Mouse (Mus musculus) adrenal gland, adult (tissue): ENCODE measurements around the gene Gfra4.
A peak's percentile ranks its signal among the peaks of the same experiment; 100 is the strongest.
"Not testable (repeated sequence)": the region's sequence is repeated elsewhere in the genome, so short reads cannot be mapped to it uniquely, and the experiment has no call there.

Experiments
- DNase-seq, 2 experiments: peaks; one replicate each; pipeline ENCODE4 v3.0.0; 2022 to 2023; ENCODE audit warnings: low spot score in 1 of 2; ENCODE audit not compliant: inconsistent age in 2 of 2

The Gfra4 gene

GRCm38 (mm10) chr2:131052862-131053418 lies 10.1 kb upstream of the Gfra4 start:
- DNase-seq = no peak

- no peak for DNase-seq
Observed at GRCm38 (mm10) chr2:131052043-131052442, 9.2 kb upstream of the Gfra4 start.

GRCm38 (mm10) chr2:131046025-131046424 lies 3.1 kb upstream of the Gfra4 start:
- no peak for DNase-seq

GRCm38 (mm10) chr2:131044989-131045720 lies 2.3 kb upstream of the Gfra4 start:
- no peak for DNase-seq

GRCm38 (mm10) chr2:131044354-131044852 lies 1.5 kb upstream of the Gfra4 start:
- no peak for DNase-seq

- peak in 1 of 2 experiments; percentile 65 for DNase-seq
Observed at GRCm38 (mm10) chr2:131040854-131041825, 1.7 kb downstream of the Gfra4 start.

GRCm38 (mm10) chr2:131038675-131039074 lies 4.2 kb downstream of the Gfra4 start:
- no peak for DNase-seq

GRCm38 (mm10) chr2:131038197-131038596 lies 4.7 kb downstream of the Gfra4 start:
- DNase-seq = no peak

GRCm38 (mm10) chr2:131037226-131037990 lies 5.5 kb downstream of the Gfra4 start:
- peak; percentile 30 to 66 for DNase-seq

GRCm38 (mm10) chr2:131036757-131037156 lies 6.1 kb downstream of the Gfra4 start:
- DNase-seq = no peak

- DNase-seq = peak in 1 of 2 experiments; percentile 15
Observed at GRCm38 (mm10) chr2:131036343-131036742, 6.5 kb downstream of the Gfra4 start.

- DNase-seq = not testable (repeated sequence)
Observed at GRCm38 (mm10) chr2:131031406-131031805, 11.5 kb downstream of the Gfra4 start.

- no peak for DNase-seq
Observed at GRCm38 (mm10) chr2:131030998-131031397, 11.9 kb downstream of the Gfra4 start.

GRCm38 (mm10) chr2:131030561-131030960 lies 12.3 kb downstream of the Gfra4 start:
- DNase-seq = no peak

GRCm38 (mm10) chr2:131029065-131029935 lies 13.6 kb downstream of the Gfra4 start:
- DNase-seq = peak; percentile 38 to 76

- DNase-seq = no peak
Observed at GRCm38 (mm10) chr2:131026941-131027340, 15.9 kb downstream of the Gfra4 start.

GRCm38 (mm10) chr2:131025230-131025629 lies 17.7 kb downstream of the Gfra4 start:
- DNase-seq = no peak

- DNase-seq = no peak
Observed at GRCm38 (mm10) chr2:131010566-131010965, 32.3 kb downstream of the Gfra4 start.

GRCm38 (mm10) chr2:131009123-131009522 lies 33.8 kb downstream of the Gfra4 start:
- no peak for DNase-seq

- no peak for DNase-seq
Observed at GRCm38 (mm10) chr2:130992818-130993217, 50.1 kb downstream of the Gfra4 start.
